Mouse (Mus musculus) limb, embryonic 11.5 days (tissue): Measurements from ENCODE around the gene Slc31a2. TPM values are rescaled to one million over a fixed set of nuclear protein-coding genes. Genes with fewer than 3 reads are reported as not detected.

Source experiments
- ATAC-seq: fragments of 200-750 bp; cut with Nextera tagmentation; 2 replicates; pipeline ENCODE4 v1.8.0; 2017; ENCODE audit warnings: low read depth; ENCODE audit not compliant: insufficient number of reproducible peaks, low FRiP score, low TSS enrichment
- DNase-seq: peaks from one replicate; pipeline ENCODE4 v3.0.0-alpha.2; 2015; ENCODE audit warnings: low spot score
- H3K27ac ChIP-seq: fragments of 300-500 bp; sonication (generic); replicated peaks from 2 replicates; pipeline ENCODE4 v1.5.1; 2014; ENCODE audit warnings: low read depth, mild to moderate bottlenecking, low read length
- H3K27me3 ChIP-seq: fragments of 300-500 bp; sonication (generic); 2 replicates; pipeline ENCODE4 v1.6.1; 2014; ENCODE audit warnings: mild to moderate bottlenecking, low read length, mixed read lengths; ENCODE audit not compliant: control insufficient read depth, insufficient read depth
- H3K36me3 ChIP-seq: fragments of 300-500 bp; sonication (generic); 2 replicates; pipeline ENCODE4 v1.6.1; 2014; ENCODE audit warnings: mild to moderate bottlenecking, low read length, moderate library complexity, mixed read lengths; ENCODE audit not compliant: control insufficient read depth, insufficient read depth
- H3K4me1 ChIP-seq: fragments of 300-500 bp; sonication (generic); 2 replicates; pipeline ENCODE4 v1.6.1; 2014; ENCODE audit warnings: low read length, mixed read lengths; ENCODE audit not compliant: control insufficient read depth, insufficient read depth
- H3K4me2 ChIP-seq: fragments of 300-500 bp; sonication (generic); 2 replicates; pipeline ENCODE4 v1.6.1; 2014; ENCODE audit warnings: low read depth, mild to moderate bottlenecking, moderate library complexity; ENCODE audit not compliant: severe bottlenecking
- H3K4me3 ChIP-seq: fragments of 300-500 bp; sonication (generic); 2 replicates; pipeline ENCODE4 v1.5.1; 2014; ENCODE audit warnings: low read depth, low read length
- H3K9ac ChIP-seq: fragments of 300-500 bp; sonication (generic); 2 replicates; pipeline ENCODE4 v1.6.1; 2014; ENCODE audit warnings: mild to moderate bottlenecking, low read length
- H3K9me3 ChIP-seq: fragments of 300-500 bp; sonication (generic); 2 replicates; pipeline ENCODE4 v1.6.1; 2016; ENCODE audit warnings: low read length; ENCODE audit not compliant: control insufficient read depth
- WGBS: fragments of 180-500 bp; shearing (Covaris S2); extraction: QIAGEN DNeasy Blood & Tissue Kit; methylation state at CpG from one replicate; pipeline ENCODE4 v1.1.7; 2014; 5-methylcytosine and 5-hydroxymethylcytosine counted together
- polyA plus RNA-seq: library from polyadenylated mRNA; unstranded; fragments of >200 nt; fragmentation: Nextera tagmentation; extraction: Ambion mirVana; gene quantifications from 2 replicates; pipeline ENCODE4 v1.2.1, GENCODE M21; 2014

The Slc31a2 gene
- polyA plus RNA-seq, 1 experiment from 2014 or later, result 11.3 TPM

- under 1% methylated on average over 55 of the region's 55 CpGs for WGBS
- Histone ChIP-seq H3K27me3 (no peaks in the 10 kb centered on the region), H3K4me3 (peak overlapping the region; percentile 74), H3K9ac (peak overlapping the region; percentile 60), H3K9me3 (no peaks in the 10 kb centered on the region), H3K4me1 (no peaks in the 10 kb centered on the region), H3K4me2 (peak overlapping the region; percentile 64), H3K36me3 (no peaks in the 10 kb centered on the region), H3K27ac (0 out of 2 replicates have a peak overlapping the region, but pooled peaks have one; percentile 58)
- DNase-seq (peak; percentile 83), ATAC-seq (peak; percentile 91)
Observed at GRCm38 (mm10) chr4:62286257-62286991, 24.1 kb downstream of the Slc31a2 start.

GRCm38 (mm10) chr4:62286992-62287900, 24.9 kb downstream of the Slc31a2 start:
- DNase-seq (peak; percentile 24), ATAC-seq (no peak)
- WGBS, result 16% methylated on average over 12 of the region's 12 CpGs
- H3K9me3 ChIP-seq, result no peaks in the 10 kb centered on the region
- H3K4me3 ChIP-seq, result peak overlapping the region; percentile 74
- H3K27ac ChIP-seq, result no peak overlapping the region
- no peaks in the 10 kb centered on the region for H3K36me3 ChIP-seq
- no peaks in the 10 kb centered on the region for H3K4me1 ChIP-seq
- peak overlapping the region; percentile 64 for H3K4me2 ChIP-seq
- H3K27me3 ChIP-seq, result no peaks in the 10 kb centered on the region
- H3K9ac ChIP-seq, result no peak overlapping the region

- Histone ChIP-seq H3K4me2 (no peak overlapping the region), H3K27me3 (no peaks in the 10 kb centered on the region), H3K9ac (no peak overlapping the region), H3K36me3 (no peaks in the 10 kb centered on the region), H3K9me3 (no peaks in the 10 kb centered on the region), H3K4me3 (no peak overlapping the region), H3K4me1 (no peaks in the 10 kb centered on the region), H3K27ac (no peak overlapping the region)
- ATAC-seq (no peak), DNase-seq (no peak)
- 90% methylated on average over 7 of the region's 7 CpGs for WGBS
Observed at GRCm38 (mm10) chr4:62289226-62289625, 26.9 kb downstream of the Slc31a2 start.

DNA sequence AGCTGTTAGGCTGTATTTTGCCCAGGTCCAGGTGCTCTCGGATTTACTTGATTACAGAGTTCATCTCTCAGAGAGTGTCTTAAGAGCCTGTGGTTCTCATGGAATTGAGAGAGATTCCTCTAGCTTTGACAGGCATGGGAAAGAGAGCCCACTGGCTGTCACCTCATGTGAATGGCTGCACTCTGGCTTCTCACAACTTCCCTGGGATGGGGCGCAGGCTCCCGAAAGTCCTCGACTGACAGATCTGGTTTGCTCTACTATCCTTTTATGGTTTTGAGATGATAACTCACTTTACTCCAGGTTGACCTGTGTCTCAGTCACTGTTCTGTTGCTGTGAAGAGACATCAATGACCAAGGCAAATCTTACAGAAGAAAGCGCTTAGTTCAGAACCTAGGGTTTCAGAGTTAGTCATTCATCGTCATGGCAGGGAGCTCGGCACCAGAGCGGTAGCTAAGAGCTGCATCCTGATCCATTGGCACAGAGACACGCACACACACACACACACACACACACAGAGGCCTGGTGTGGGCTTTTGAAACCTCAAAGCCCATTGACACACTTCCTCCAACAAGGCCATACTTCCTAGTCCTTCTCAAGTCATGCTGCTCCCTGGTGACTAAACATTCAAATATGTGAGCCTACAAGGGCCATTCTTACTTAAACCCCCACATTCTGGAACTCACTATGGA, 28.6 kb downstream of the Slc31a2 start:
- H3K4me3 ChIP-seq, result no peak overlapping the region
- H3K36me3 ChIP-seq, result no peaks in the 10 kb centered on the region
- H3K9me3 ChIP-seq, result no peaks in the 10 kb centered on the region
- no peak overlapping the region for H3K9ac ChIP-seq
- 97% methylated on average over 9 of the region's 9 CpGs for WGBS
- ATAC-seq (no peak), DNase-seq (no peak)
- H3K4me1 ChIP-seq, result no peaks in the 10 kb centered on the region
- H3K27ac ChIP-seq, result no peak overlapping the region
- no peak overlapping the region for H3K4me2 ChIP-seq
- H3K27me3 ChIP-seq, result no peaks in the 10 kb centered on the region

DNA sequence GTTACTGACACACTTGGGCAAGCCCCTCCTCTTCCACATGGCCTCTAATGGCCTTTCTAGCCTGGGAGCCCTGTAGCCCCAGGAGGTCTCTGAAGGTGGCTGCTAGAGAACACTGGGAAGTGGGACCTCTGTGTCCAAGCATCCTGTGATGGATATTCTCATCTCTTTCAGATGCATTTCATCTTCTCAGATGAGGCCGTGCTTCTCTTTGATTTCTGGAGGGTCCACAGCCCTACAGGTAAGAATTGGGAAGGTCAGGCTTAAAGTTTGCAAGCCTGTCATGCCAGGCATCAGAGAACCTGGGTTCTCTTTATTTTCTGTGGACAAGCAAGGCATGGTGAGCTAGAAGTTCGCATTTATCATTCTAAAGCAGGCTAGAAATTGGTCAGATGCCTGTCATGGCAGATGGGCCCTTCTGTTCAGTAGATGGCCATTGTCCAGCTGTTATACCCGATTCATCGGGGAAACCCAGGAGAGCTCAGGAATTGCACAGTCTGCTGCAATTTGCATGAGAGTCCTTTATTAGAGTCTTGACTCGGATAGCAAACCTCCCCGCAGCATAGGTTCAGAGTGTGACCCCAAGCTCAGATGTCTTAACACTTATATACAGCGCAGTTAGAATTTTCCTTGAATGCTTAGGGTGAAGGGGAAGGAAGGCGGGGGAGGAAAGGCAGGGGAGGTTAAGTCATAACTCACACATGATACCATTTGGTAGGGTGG, 30.3 kb downstream of the Slc31a2 start:
- no peaks in the 10 kb centered on the region for H3K9me3 ChIP-seq
- ATAC-seq (no peak), DNase-seq (no peak)
- H3K27ac ChIP-seq, result no peak overlapping the region
- H3K4me2 ChIP-seq, result no peak overlapping the region
- WGBS, result 55% methylated on average over 8 of the region's 8 CpGs
- no peak overlapping the region for H3K9ac ChIP-seq
- H3K4me1 ChIP-seq, result no peaks in the 10 kb centered on the region
- no peaks in the 10 kb centered on the region for H3K27me3 ChIP-seq
- no peaks in the 10 kb centered on the region for H3K36me3 ChIP-seq
- no peak overlapping the region for H3K4me3 ChIP-seq

DNA sequence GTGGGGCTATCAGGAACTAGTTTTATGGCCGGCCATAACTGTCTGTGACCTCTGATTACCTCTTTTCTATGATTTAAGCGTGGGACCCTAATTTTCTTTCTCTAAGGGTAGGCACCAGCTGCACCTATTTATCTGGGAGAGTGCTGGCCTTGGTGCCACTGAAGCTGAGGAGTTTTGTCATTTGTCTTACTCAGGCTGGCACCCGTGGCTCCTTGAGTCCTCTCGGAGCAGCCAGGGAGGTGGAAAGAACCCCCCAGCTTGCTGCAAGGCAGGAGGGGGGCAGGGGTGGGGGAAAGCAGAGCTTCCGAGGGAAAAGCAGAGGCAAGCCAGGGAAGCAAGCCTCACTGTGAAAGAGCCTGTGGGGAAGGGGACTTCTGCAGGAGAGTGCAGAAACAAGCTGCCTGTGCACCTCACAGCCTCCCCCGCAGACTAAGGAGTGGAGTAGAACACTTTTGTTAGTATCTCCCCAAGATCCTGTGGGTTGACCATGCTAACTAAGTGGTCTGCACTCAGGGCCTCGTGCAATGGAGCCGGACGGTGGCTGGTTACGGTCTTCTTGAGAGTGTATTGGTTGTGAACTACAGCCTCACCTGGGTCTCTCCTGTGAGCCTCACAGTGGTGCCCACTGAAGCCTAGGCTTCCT, 31.0 kb downstream of the Slc31a2 start:
- 40% methylated on average over 10 of the region's 10 CpGs for WGBS
- Histone ChIP-seq H3K4me2 (no peak overlapping the region), H3K36me3 (no peaks in the 10 kb centered on the region), H3K27ac (no peak overlapping the region), H3K4me1 (no peaks in the 10 kb centered on the region), H3K9me3 (no peaks in the 10 kb centered on the region), H3K27me3 (no peaks in the 10 kb centered on the region), H3K4me3 (no peak overlapping the region), H3K9ac (no peak overlapping the region)
- no peak for DNase-seq
- no peak for ATAC-seq

DNA sequence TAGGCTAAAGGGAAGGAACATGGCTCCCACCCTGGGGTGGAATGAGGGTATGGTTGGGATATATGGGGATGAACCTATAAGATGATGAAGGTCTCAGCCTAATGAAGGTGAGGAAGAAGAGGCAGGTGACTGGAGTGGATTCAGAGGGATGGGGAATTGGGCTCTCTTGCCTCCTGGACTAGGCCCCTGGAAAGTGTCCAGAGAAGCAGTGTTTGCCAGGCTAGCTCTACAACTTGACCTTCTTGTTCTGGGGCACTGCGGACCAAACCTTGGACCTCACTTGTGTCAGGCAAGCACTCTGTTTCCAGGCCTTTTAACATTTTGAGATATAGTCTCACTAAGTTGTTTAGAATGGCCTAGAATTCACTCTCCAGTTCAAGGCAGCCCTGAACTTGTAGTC, 32.4 kb downstream of the Slc31a2 start:
- no peaks in the 10 kb centered on the region for H3K9me3 ChIP-seq
- H3K36me3 ChIP-seq, result no peaks in the 10 kb centered on the region; the same call in 1 of the 2 replicates
- no peak overlapping the region for H3K4me3 ChIP-seq
- DNase-seq, result no peak
- H3K4me2 ChIP-seq, result no peak overlapping the region
- no peak overlapping the region for H3K27ac ChIP-seq
- H3K27me3 ChIP-seq, result no peaks in the 10 kb centered on the region
- ATAC-seq, result no peak
- WGBS, result 96% methylated on average over 1 of the region's 1 CpGs
- H3K9ac ChIP-seq, result no peak overlapping the region
- no peaks in the 10 kb centered on the region for H3K4me1 ChIP-seq
